Mouse (Mus musculus) olfactory bulb, adult 2 months (tissue): ENCODE results near the gene Pald1. TPM values are rescaled to one million over a fixed set of nuclear protein-coding genes. Genes with fewer than 3 reads are reported as not detected.

Experiments
- H3K27ac ChIP-seq: fragments of 200-500 bp; 2 replicates; pipeline ENCODE4 v1.5.1; 2012; ENCODE audit warnings: low read depth, low read length; ENCODE audit not compliant: insufficient read depth
- H3K4me1 ChIP-seq: fragments of 200-500 bp; 2 replicates; pipeline ENCODE4 v1.6.1; 2012; ENCODE audit warnings: low read length; ENCODE audit not compliant: control insufficient read depth, insufficient read depth
- H3K4me3 ChIP-seq: fragments of 200-500 bp; 2 replicates; pipeline ENCODE4 v1.5.1; 2012; ENCODE audit warnings: mild to moderate bottlenecking, low read depth, low read length, moderate library complexity; ENCODE audit not compliant: insufficient read depth
- CTCF ChIP-seq: fragments of 200-500 bp; IDR thresholded peaks from 2 replicates; pipeline ENCODE4 v1.5.1; 2012; ENCODE audit warnings: low read depth, mild to moderate bottlenecking, low read length, moderate library complexity; ENCODE audit not compliant: insufficient read depth
- POLR2A ChIP-seq: fragments of 200-500 bp; IDR thresholded peaks from 2 replicates; pipeline ENCODE4 v1.6.1; 2012; ENCODE audit warnings: mild to moderate bottlenecking, low read depth, low read length, moderate library complexity; ENCODE audit not compliant: insufficient read depth
- WGBS: fragments of 180-500 bp; shearing (Covaris S2); methylation state at CpG from one replicate; pipeline ENCODE4 v1.1.7; 2018; 5-methylcytosine and 5-hydroxymethylcytosine counted together
- polyA plus RNA-seq: library from polyadenylated mRNA; stranded (reverse); fragments of >200 nt; gene quantifications from 2 replicates; pipeline ENCODE4 v1.2.4, GENCODE M21; 2012; ENCODE audit warnings: low replicate concordance; ENCODE audit not compliant: missing spikeins, insufficient read depth, insufficient read length

Pald1 gene
- polyA plus RNA-seq, 1 experiment = not detected

DNA sequence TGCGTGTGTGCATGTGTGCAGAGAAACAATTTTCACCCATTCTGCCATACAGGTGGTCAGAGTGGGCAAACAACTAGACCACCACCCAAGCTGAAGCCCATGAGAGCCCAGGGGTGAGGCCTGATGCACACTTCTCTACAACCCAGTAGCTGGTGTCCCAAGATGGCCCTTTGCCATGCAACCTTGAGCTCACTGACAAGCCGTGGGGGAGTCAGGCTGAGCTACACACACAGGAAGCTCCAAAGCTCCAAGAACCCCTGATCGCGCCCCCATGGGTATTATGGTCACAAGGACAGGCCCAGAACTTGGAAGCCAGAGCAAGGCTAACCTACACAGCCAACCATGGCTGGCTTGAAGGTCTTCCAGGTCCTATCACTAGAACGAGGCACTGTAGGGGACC is 5.3 kb downstream of the Pald1 start:
- 89% methylated on average over 5 of the region's 5 CpGs for WGBS
- Histone ChIP-seq H3K27ac (no peak overlapping the region), H3K4me3 (no peak overlapping the region), H3K4me1 (peaks cover 34% of the 10 kb centered on the region)
- TF ChIP-seq POLR2A = no peak
- TF ChIP-seq CTCF = no peak

DNA sequence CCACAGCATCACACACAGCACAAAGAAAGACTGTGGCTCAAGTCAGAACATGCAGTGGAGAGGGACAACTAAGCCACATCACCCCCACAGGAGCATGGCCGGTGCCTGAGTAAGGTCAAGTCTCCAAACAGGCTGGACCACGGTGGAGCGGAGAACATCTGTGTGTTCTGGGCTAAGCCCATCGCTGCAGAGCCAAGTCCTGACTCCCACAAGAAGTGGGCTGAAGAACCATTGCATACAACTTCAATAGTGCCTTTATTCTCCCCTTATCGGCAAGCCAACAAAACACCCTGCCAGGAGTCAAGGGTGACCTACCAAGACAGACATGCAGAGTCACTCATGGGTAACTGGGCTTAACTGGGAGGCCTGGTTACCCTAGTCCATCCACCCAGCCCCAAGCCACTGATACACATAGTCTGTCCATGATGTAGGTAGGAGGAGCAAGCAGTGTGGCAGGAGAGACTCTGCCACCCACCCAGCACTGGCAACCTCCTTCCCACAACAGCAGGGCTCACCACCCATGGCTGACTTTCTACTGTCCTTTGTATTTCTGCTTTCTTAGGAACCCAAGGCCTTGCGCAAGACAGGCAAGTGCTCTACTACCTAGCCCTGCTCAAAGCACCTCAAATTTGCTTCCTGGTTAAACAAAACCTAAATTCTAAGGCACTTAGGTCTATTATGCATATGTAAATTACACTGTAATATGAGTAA is 8.4 kb downstream of the Pald1 start:
- 0 out of 2 replicates have a peak overlapping the region, but pooled peaks have one; percentile 30 for H3K27ac ChIP-seq
- 70% methylated on average over 6 of the region's 6 CpGs for WGBS
- TF ChIP-seq POLR2A (no peak), CTCF (no peak)
- no peak overlapping the region for H3K4me3 ChIP-seq
- H3K4me1 ChIP-seq = peaks cover 29% of the 10 kb centered on the region

DNA sequence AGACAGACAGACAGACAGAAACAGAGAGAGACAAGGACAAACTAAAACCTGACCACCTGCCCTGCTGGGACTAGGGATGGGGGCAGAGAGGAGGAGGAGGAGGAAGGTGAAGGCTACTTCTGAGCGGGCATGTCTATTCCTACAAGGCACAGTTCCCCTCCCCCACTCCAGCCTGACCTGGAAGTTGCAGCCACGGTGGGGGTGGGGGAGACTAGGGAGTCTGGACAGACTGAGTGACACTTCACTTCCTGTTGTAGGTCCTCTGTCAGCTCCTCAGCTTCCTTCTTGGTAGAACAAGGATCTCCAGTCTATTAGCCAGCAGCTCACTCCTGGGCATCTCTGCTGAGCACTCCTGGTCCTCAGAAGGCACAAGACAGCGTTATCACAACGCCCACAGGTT is 9.3 kb downstream of the Pald1 start:
- WGBS = 69% methylated on average over 4 of the region's 4 CpGs
- Histone ChIP-seq H3K27ac (no peak overlapping the region), H3K4me3 (no peak overlapping the region), H3K4me1 (peaks cover 27% of the 10 kb centered on the region)
- TF ChIP-seq POLR2A (no peak), CTCF (no peak)

DNA sequence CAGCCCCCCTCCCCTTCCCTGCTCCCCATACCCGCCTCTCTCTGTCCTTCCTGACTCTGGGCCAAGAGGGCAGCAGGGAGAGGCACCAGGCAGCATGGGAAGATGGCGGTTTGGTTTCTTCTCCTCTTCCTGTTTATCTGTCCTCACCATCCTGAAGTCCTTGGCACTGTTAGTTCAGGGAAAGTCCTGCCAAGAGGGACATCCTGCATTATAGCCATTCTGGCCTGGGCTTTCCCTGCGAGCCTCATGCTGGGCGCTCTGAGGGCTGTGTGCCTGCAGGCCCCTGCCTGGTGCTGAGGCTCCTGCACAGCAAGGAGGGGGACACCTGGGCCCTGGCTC is 10.8 kb downstream of the Pald1 start:
- no peak for TF ChIP-seq CTCF
- no peak for TF ChIP-seq POLR2A
- WGBS = 70% methylated on average over 4 of the region's 4 CpGs
- Histone ChIP-seq H3K4me3 (no peak overlapping the region), H3K4me1 (peaks cover 23% of the 10 kb centered on the region), H3K27ac (no peak overlapping the region)

DNA sequence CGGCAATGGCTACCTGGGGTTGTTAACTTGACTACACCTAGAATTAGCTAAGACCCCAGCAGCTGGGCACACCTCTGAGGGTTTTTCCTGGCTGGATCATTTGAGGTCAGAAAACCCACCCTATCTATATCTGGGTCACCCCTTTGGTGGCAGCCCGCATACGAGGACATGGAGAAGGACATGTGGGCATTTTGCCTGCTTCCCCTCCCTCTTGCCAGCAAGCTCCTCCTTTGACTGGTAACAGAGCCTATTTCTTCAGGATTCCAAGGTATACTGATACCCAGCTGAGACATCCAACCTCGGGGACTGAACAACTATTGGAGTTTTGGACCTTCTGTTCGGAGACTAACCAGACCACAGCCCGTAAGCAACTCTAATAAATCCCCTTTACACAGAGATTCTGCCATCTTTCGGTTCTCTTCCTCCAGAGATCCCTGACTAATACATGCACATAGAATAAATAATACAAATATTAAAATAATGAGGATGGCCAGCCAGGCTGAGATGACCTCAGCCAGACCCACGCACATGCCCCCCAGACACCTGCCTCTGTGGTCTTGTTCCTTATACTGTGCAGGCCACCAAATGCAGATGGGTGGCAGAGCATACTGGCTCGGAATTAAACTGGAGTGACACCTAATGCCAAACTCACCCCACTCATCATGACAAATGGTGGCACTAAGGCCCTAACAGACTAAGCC is 11.3 kb downstream of the Pald1 start:
- 82% methylated on average over 9 of the region's 9 CpGs for WGBS
- no peak for TF ChIP-seq CTCF
- TF ChIP-seq POLR2A = no peak
- H3K4me3 ChIP-seq = no peak overlapping the region

DNA sequence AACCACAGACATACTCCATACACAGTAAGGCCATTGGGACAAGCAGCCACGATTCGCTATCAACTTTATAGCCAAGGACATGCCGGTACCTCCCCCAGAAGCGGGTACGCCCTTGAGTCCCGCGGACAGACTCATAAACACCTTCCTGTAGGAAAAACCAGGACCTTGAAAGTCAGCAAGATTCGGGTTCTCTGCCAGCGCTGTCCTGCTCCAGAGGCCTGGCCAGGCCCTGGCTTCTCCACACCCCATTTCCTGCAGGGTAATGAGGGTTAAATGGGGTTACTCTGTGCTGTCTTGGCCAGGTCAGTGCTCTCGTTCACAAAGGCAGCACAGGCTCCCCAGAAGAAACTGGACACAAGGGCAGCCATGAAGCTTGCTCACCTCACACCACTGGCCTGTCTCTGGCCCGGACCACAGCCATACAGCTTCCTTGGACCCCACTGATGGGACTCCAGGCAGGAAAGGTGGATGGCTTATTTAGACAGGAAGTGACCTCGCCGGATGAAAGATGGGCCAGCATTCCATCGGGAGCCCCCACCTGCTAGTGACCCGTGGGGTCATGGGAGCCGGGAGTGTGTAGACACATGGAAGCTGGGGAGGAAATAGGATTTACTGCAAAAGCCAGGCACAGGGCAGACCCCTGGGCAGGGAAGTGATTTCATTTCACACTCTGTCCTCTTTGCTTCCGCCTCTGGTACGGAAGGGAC is 12.9 kb downstream of the Pald1 start:
- Histone ChIP-seq H3K27ac (no peak overlapping the region), H3K4me3 (no peak overlapping the region), H3K4me1 (peaks cover 23% of the 10 kb centered on the region)
- TF ChIP-seq CTCF (no peak), POLR2A (no peak)
- WGBS = 85% methylated on average over 18 of the region's 18 CpGs

More for the DNA sequence above, 11.3 kb downstream of the Pald1 start:
- H3K4me1 ChIP-seq = peaks cover 23% of the 10 kb centered on the region
- no peak overlapping the region for H3K27ac ChIP-seq

DNA sequence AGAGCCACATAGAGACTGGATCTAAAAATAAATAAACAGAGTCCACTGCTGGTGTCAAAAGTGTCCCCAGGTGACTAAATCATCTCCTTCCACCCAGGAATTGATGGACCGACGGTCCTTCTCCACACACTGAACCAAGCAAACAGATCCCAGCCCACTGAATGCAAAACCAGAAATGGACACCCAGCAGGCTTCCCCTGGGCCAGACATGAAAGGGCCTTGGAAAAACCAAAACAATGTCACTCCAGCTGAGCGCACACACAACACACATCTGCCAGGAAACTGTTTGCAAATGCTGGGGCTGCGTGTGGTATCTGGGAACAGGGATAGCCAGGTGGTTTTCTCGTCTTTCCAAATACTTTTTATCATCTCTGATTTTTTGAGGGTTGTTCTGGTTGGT is 13.6 kb downstream of the Pald1 start:
- no peak overlapping the region for H3K27ac ChIP-seq
- WGBS = 78% methylated on average over 5 of the region's 5 CpGs
- peaks cover 22% of the 10 kb centered on the region for H3K4me1 ChIP-seq
- no peak for TF ChIP-seq CTCF
- H3K4me3 ChIP-seq = no peak overlapping the region

DNA sequence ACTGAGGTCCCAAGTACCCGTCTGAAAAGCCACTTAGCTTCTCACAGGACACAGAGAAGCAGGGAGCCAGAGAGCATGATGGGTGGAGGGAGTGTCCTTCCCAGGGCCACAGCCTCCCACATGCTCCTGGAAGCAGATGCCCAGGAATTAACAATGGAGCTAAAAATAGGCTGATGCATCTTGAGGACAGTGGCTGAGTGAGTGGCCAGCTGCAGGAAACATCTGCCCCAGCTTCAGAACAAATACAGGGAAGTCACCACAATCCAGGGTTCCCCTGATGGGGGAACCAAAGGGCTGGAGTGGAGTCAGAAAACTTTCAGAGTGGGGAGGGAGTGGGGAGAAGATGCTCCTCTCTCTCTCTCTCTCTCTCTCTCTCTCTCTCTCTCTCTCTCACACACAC is 17.4 kb downstream of the Pald1 start:
- WGBS = 65% methylated on average over 1 of the region's 1 CpGs
- Histone ChIP-seq H3K4me3 (no peak overlapping the region), H3K4me1 (peaks cover 8% of the 10 kb centered on the region; the same call in 1 of the 2 replicates), H3K27ac (no peak overlapping the region)
- TF ChIP-seq POLR2A (no peak), CTCF (no peak)

DNA sequence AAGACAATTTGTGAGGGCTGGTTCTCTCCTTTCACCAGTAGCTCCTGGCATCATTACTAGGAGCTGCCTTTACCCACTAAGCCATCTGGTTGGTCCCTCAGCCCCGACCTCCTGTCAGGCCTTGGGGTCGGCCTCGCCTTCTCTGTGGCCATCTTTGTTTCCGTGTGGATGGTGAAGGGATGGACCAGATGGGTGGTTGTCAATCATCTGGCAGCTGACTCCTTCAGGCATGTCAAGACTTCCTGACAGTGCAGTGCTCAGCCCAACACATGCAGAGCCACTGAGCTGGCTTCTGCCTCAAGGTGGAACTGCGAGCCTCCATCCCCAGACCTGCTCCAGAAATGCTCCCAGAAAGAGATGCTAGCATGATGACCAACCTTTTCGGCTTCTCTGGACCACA is 18.9 kb downstream of the Pald1 start:
- no peak for TF ChIP-seq CTCF
- no peak for TF ChIP-seq POLR2A
- WGBS = 97% methylated on average over 6 of the region's 6 CpGs

More for the DNA sequence above, 18.9 kb downstream of the Pald1 start:
- no peak overlapping the region for H3K4me3 ChIP-seq
- peaks cover 16% of the 10 kb centered on the region; the same call in 1 of the 2 replicates for H3K4me1 ChIP-seq
- H3K27ac ChIP-seq = no peak overlapping the region
